Mouse (Mus musculus) hindbrain, embryonic 14.5 days (tissue): ENCODE measurements at regions not wholly inside any gene's neighbourhood (a gene's known extent, or its start where the extent isn't known, plus 50 kb on each side); places are given as distances from the start of the nearest gene placed in this dataset.
A peak's percentile ranks its signal among the peaks of the same experiment; 100 is the strongest.

Experiments
- ATAC-seq: fragments of 200-750 bp; cut with Nextera tagmentation; 2 replicates; pipeline ENCODE4 v1.8.0; 2017; ENCODE audit warnings: moderate number of reproducible peaks, mild to moderate bottlenecking, moderate TSS enrichment, moderate library complexity; ENCODE audit not compliant: low FRiP score
- DNase-seq: peaks from one replicate; pipeline ENCODE4 v3.0.0-alpha.2; 2015; ENCODE audit warnings: low spot score
- H3K27ac ChIP-seq: fragments of 300-500 bp; sonication (generic); 2 replicates; pipeline ENCODE4 v1.5.1; 2014; ENCODE audit warnings: mild to moderate bottlenecking, moderate library complexity
- H3K27me3 ChIP-seq: fragments of 300-500 bp; sonication (generic); 2 replicates; pipeline ENCODE4 v1.6.1; 2014; ENCODE audit warnings: mild to moderate bottlenecking, low read length, mixed read lengths; ENCODE audit not compliant: control insufficient read depth, insufficient read depth
- H3K36me3 ChIP-seq: fragments of 300-500 bp; sonication (generic); replicated peaks from 2 replicates; pipeline ENCODE4 v1.6.1; 2014; ENCODE audit not compliant: control insufficient read depth, insufficient read depth
- H3K4me1 ChIP-seq: fragments of 300-500 bp; sonication (generic); replicated peaks from 2 replicates; pipeline ENCODE4 v1.6.1; 2014; ENCODE audit warnings: antibody characterized with exemption, low read length, mixed read lengths; ENCODE audit not compliant: control insufficient read depth, insufficient read depth
- H3K4me2 ChIP-seq: fragments of 300-500 bp; sonication (generic); replicated peaks from 2 replicates; pipeline ENCODE4 v1.6.1; 2014; ENCODE audit warnings: mild to moderate bottlenecking, moderate library complexity
- H3K4me3 ChIP-seq: fragments of 300-500 bp; sonication (generic); replicated peaks from 2 replicates; pipeline ENCODE4 v1.5.1; 2014; ENCODE audit warnings: mild to moderate bottlenecking, low read length
- H3K9ac ChIP-seq: fragments of 300-500 bp; sonication (generic); 2 replicates; pipeline ENCODE4 v1.6.1; 2014
- H3K9me3 ChIP-seq: fragments of 300-500 bp; sonication (generic); 2 replicates; pipeline ENCODE4 v1.6.1; 2016; ENCODE audit warnings: low read length; ENCODE audit not compliant: control insufficient read depth
- WGBS: fragments of 180-500 bp; shearing (Covaris S2); extraction: QIAGEN DNeasy Blood & Tissue Kit; methylation state at CpG from one replicate; pipeline ENCODE4 v1.1.7; 2014; 5-methylcytosine and 5-hydroxymethylcytosine counted together

- H3K27me3 ChIP-seq, result no peaks in the 10 kb centered on the region
- ATAC-seq (no peak), DNase-seq (no peak)
- no peak overlapping the region for H3K4me3 ChIP-seq
- 60% methylated on average over 24 of the region's 24 CpGs for WGBS
- no peak overlapping the region for H3K9ac ChIP-seq
- H3K9me3 ChIP-seq, result no peaks in the 10 kb centered on the region
- H3K36me3 ChIP-seq, result no peaks in the 10 kb centered on the region
- H3K27ac ChIP-seq, result no peak overlapping the region
- no peaks in the 10 kb centered on the region for H3K4me1 ChIP-seq
- no peak overlapping the region for H3K4me2 ChIP-seq
Measured at GRCm38 (mm10) chr10:122578209-122579001, 100.2 kb upstream of the Ppm1h start.

DNA sequence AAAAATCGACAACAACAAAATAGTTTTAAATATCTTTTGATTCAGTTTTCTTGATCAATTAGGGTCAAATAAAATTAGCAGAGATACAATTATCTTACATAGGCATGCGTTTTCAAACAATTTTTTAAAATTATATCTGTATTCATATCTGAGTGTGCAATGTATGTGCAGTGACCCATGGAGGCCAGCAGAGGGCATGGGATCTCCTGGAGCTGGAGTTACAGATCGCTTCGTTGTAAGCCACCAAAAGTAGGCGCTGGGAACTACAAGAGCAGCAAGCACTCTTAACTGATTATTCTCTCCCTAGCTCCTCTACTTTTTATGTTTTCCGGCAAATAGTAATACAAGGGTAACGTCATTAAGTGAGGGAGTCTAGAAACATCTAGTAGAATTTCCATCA, 97.5 kb upstream of the Ppm1h start:
- no peak for ATAC-seq
- H3K36me3 ChIP-seq, result no peaks in the 10 kb centered on the region
- no peaks in the 10 kb centered on the region for H3K27me3 ChIP-seq
- H3K27ac ChIP-seq, result no peak overlapping the region
- no peak for DNase-seq
- H3K4me1 ChIP-seq, result no peaks in the 10 kb centered on the region
- no peaks in the 10 kb centered on the region for H3K9me3 ChIP-seq
- H3K4me3 ChIP-seq, result no peak overlapping the region
- 84% methylated on average over 7 of the region's 7 CpGs for WGBS
- H3K4me2 ChIP-seq, result no peak overlapping the region
- H3K9ac ChIP-seq, result no peak overlapping the region

GRCm38 (mm10) chr10:122587541-122587940, 91.0 kb upstream of the Ppm1h start:
- 62% methylated on average over 3 of the region's 3 CpGs for WGBS
- no peak for DNase-seq
- Histone ChIP-seq H3K9me3 (no peaks in the 10 kb centered on the region), H3K9ac (no peak overlapping the region), H3K27me3 (no peaks in the 10 kb centered on the region), H3K27ac (no peak overlapping the region), H3K4me1 (no peaks in the 10 kb centered on the region), H3K36me3 (no peaks in the 10 kb centered on the region), H3K4me3 (no peak overlapping the region), H3K4me2 (no peak overlapping the region)
- ATAC-seq, result no peak

DNA sequence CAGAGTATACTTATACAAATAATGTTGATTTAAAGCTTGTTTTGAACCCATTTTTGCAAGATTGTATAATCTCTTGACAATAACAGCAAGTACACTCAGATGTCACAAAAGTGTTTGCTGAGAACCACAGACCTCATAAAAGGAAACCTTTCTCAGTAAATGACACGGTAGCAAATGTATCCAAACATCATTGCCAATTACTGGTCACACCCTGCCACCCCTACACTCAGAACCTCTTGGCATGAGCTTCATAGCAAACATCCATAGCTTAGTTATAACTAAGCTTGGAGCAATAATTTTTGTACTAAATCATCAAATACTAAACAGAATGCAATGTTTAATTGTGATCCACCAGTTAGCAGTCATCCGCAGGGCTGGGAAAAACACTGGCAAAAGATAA, 79.1 kb upstream of the Ppm1h start:
- Histone ChIP-seq H3K27ac (no peak overlapping the region), H3K36me3 (no peaks in the 10 kb centered on the region), H3K4me2 (no peak overlapping the region), H3K4me3 (no peak overlapping the region), H3K9ac (no peak overlapping the region), H3K4me1 (no peaks in the 10 kb centered on the region), H3K9me3 (no peaks in the 10 kb centered on the region), H3K27me3 (no peaks in the 10 kb centered on the region)
- 92% methylated on average over 2 of the region's 2 CpGs for WGBS
- no peak for DNase-seq
- ATAC-seq, result no peak

GRCm38 (mm10) chr10:122602394-122602793, 76.2 kb upstream of the Ppm1h start:
- DNase-seq (no peak), ATAC-seq (peak; percentile 73; the same call in 1 of the 2 replicates)
- no peak overlapping the region for H3K4me3 ChIP-seq
- 23% methylated on average over 6 of the region's 6 CpGs for WGBS
- H3K4me1 ChIP-seq, result no peaks in the 10 kb centered on the region
- H3K9ac ChIP-seq, result no peak overlapping the region
- H3K27ac ChIP-seq, result no peak overlapping the region
- no peak overlapping the region for H3K4me2 ChIP-seq
- no peaks in the 10 kb centered on the region for H3K36me3 ChIP-seq
- H3K27me3 ChIP-seq, result no peaks in the 10 kb centered on the region
- H3K9me3 ChIP-seq, result no peaks in the 10 kb centered on the region

DNA sequence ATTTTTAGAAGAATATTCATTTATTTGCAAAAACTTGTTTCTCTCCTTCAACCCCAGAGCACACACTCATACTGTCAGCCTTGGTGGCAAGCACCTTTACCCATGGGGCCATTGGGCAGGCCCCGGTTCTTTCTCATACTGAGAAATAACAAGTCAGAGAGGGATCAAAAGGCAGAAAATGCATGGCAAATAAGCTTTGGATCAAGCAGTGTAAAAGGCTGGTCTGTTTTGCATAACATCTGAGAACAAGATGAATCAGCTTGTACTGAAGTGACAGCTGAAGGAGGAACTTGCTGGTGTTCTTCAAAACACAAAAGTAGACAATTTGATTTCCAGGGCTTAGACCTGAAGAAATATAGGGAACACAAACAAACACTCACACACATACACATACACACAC, 74.6 kb upstream of the Ppm1h start:
- H3K27ac ChIP-seq, result no peak overlapping the region
- H3K36me3 ChIP-seq, result no peaks in the 10 kb centered on the region
- 67% methylated on average over 1 of the region's 1 CpGs for WGBS
- ATAC-seq (no peak), DNase-seq (no peak)
- H3K9ac ChIP-seq, result no peak overlapping the region
- no peaks in the 10 kb centered on the region for H3K9me3 ChIP-seq
- no peak overlapping the region for H3K4me3 ChIP-seq
- no peaks in the 10 kb centered on the region for H3K4me1 ChIP-seq
- H3K4me2 ChIP-seq, result no peak overlapping the region
- H3K27me3 ChIP-seq, result no peaks in the 10 kb centered on the region

DNA sequence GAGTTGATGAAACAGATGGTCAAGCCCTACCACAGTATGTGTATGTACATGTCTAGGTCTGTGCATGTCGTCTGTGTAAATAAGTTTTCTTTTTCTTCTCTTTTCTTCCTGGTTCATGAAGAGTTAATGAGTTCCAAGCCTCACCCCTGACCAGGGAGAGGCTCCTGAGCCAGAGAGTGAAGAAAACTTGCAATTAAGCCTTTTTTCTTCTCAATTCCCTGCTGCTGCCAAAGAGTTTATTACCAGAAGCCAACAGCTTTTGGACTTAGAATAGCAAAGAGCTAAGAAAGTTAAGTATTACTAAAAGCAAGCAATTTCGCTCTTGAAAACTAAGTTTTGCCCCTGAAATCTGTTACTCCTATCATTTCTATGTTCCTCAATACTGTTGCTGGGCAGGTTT, 65.3 kb upstream of the Ppm1h start:
- H3K4me3 ChIP-seq, result no peak overlapping the region
- no peak overlapping the region for H3K9ac ChIP-seq
- no peaks in the 10 kb centered on the region for H3K27me3 ChIP-seq
- no peaks in the 10 kb centered on the region for H3K36me3 ChIP-seq
- DNase-seq (no peak), ATAC-seq (no peak)
- no peak overlapping the region for H3K4me2 ChIP-seq
- no peak overlapping the region for H3K27ac ChIP-seq
- no peaks in the 10 kb centered on the region for H3K9me3 ChIP-seq
- H3K4me1 ChIP-seq, result no peaks in the 10 kb centered on the region
- WGBS, result 87% methylated on average over 2 of the region's 2 CpGs

DNA sequence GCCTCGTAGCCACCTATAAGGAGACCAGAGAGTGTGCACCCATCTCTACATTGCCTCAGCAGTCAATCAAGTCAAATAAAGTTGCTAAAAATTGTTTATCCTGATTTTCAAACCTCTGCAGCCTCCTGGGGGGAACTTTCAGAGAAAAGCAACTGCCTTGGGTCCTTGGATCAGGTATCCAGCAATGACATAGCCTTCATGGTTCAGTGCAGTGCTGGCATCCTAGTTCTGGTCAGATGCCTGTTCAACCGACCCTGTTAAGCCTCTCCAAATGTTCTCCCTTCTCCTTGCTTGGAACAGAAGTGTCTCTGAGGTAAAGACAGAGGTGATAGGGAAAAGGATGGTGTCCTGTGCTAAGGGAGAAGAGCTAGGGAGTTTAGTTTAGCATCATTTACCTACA, 64.7 kb upstream of the Ppm1h start:
- no peak overlapping the region for H3K9ac ChIP-seq
- H3K27me3 ChIP-seq, result no peaks in the 10 kb centered on the region
- no peak overlapping the region for H3K4me3 ChIP-seq
- H3K27ac ChIP-seq, result no peak overlapping the region
- H3K36me3 ChIP-seq, result no peaks in the 10 kb centered on the region
- 76% methylated on average over 2 of the region's 2 CpGs for WGBS
- H3K9me3 ChIP-seq, result no peaks in the 10 kb centered on the region
- H3K4me2 ChIP-seq, result no peak overlapping the region
- ATAC-seq (no peak), DNase-seq (no peak)
- H3K4me1 ChIP-seq, result no peaks in the 10 kb centered on the region

DNA sequence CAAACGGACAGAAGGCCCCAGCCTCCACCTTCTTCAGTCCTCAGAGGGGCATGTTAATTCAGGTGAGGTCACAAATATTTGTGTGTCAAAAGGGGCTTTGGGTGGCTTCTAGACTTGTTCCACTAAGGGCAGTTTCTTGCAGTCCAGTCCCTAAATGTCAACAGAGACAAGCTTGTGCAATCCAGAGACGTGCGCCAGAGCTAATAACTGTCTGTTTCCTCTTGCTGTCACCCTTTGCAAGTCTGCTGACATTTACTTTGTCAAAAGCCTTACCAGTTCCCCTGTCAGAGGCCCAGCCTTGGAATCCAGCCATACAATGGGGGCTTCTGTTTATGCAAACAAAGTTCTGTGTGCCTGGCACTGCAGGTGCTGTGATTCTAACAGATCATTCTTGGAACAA, 63.8 kb upstream of the Ppm1h start:
- no peak overlapping the region for H3K4me3 ChIP-seq
- DNase-seq (no peak), ATAC-seq (no peak)
- H3K9ac ChIP-seq, result no peak overlapping the region
- no peaks in the 10 kb centered on the region for H3K9me3 ChIP-seq
- H3K27me3 ChIP-seq, result no peaks in the 10 kb centered on the region
- H3K4me1 ChIP-seq, result no peaks in the 10 kb centered on the region; the same call in 1 of the 2 replicates
- no peaks in the 10 kb centered on the region for H3K36me3 ChIP-seq
- WGBS, result 75% methylated on average over 3 of the region's 3 CpGs
- no peak overlapping the region for H3K4me2 ChIP-seq
- H3K27ac ChIP-seq, result no peak overlapping the region

DNA sequence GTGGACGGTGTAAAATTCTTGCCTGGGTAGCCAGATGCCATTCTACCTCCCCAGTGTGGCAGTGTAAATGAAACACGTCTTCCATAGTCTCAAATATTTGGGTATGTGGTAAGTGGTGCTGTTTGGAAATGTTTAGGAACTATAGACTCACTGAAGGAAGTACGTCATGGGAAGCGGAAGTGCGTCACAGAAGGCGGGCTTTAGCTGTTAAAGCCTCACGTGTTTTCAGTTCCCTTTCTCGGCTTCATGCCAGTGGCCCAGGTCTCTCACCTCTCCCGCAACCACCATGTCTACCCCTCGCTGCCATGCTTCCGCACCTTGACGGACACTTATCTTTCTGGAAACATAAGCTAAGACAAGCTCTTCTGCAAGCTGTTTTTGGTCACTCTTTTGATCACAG, 62.9 kb upstream of the Ppm1h start:
- DNase-seq (no peak), ATAC-seq (no peak)
- no peaks in the 10 kb centered on the region; the same call in 1 of the 2 replicates for H3K4me1 ChIP-seq
- H3K4me3 ChIP-seq, result no peak overlapping the region
- 94% methylated on average over 12 of the region's 12 CpGs for WGBS
- H3K27me3 ChIP-seq, result no peaks in the 10 kb centered on the region
- H3K9me3 ChIP-seq, result no peaks in the 10 kb centered on the region
- no peak overlapping the region for H3K4me2 ChIP-seq
- H3K27ac ChIP-seq, result no peak overlapping the region
- H3K36me3 ChIP-seq, result no peaks in the 10 kb centered on the region
- H3K9ac ChIP-seq, result no peak overlapping the region
